Mouse (Mus musculus) kidney, adult 2 months (tissue): ENCODE data around the gene 4931428L18Rik.

Source experiments
- CTCF ChIP-seq: fragments of 200-500 bp; conservative IDR thresholded peaks from 2 replicates; pipeline ENCODE4 v1.5.1; 2011; ENCODE audit warnings: low read depth, mild to moderate bottlenecking, control low read depth, low read length, moderate library complexity, mixed read lengths; ENCODE audit not compliant: insufficient read depth, insufficient read length
- POLR2A ChIP-seq: fragments of 200-500 bp; IDR thresholded peaks from one replicate; pipeline ENCODE4 v1.6.1; 2011; ENCODE audit warnings: low read depth, low read length, control low read depth

- TF ChIP-seq CTCF (no peak), POLR2A (no peak)
Measured at GRCm38 (mm10) chr1:31205770-31206169, 16.7 kb downstream of the 4931428L18Rik start.
